Mouse (Mus musculus) forebrain, embryonic 11.5 days (tissue): ENCODE results near the gene Vamp8. TPM values are rescaled to one million over a fixed set of nuclear protein-coding genes. Genes with fewer than 3 reads are reported as not detected.

Experiments
- ATAC-seq: fragments of 200-750 bp; cut with Nextera tagmentation; replicated peaks from 2 replicates; pipeline ENCODE4 v1.8.0; 2017; ENCODE audit warnings: moderate TSS enrichment; ENCODE audit not compliant: low FRiP score
- DNase-seq: peaks from one replicate; pipeline ENCODE4 v3.0.0-alpha.2; 2017; ENCODE audit warnings: low spot score
- H3K27ac ChIP-seq: fragments of 300-500 bp; sonication (generic); 2 replicates; pipeline ENCODE4 v1.5.1; 2014; ENCODE audit warnings: low read depth, low read length
- H3K27me3 ChIP-seq: fragments of 300-500 bp; sonication (generic); 2 replicates; pipeline ENCODE4 v1.6.1; 2014; ENCODE audit warnings: mild to moderate bottlenecking, low read length, mixed read lengths; ENCODE audit not compliant: control insufficient read depth, insufficient read depth
- H3K36me3 ChIP-seq: fragments of 300-500 bp; sonication (generic); 2 replicates; pipeline ENCODE4 v1.6.1; 2014; ENCODE audit warnings: mild to moderate bottlenecking, low read length, moderate library complexity, mixed read lengths; ENCODE audit not compliant: control insufficient read depth, insufficient read depth
- H3K4me1 ChIP-seq: fragments of 300-500 bp; sonication (generic); replicated peaks from 2 replicates; pipeline ENCODE4 v1.6.1; 2014; ENCODE audit warnings: low read length, mixed read lengths; ENCODE audit not compliant: control insufficient read depth, insufficient read depth
- H3K4me2 ChIP-seq: fragments of 300-500 bp; sonication (generic); 2 replicates; pipeline ENCODE4 v1.6.1; 2014; ENCODE audit warnings: low read depth, mild to moderate bottlenecking, low read length, moderate library complexity, mixed read lengths; ENCODE audit not compliant: severe bottlenecking
- H3K4me3 ChIP-seq: fragments of 300-500 bp; sonication (generic); 2 replicates; pipeline ENCODE4 v1.5.1; 2014; ENCODE audit warnings: low read depth, low read length
- H3K9ac ChIP-seq: fragments of 300-500 bp; sonication (generic); 2 replicates; pipeline ENCODE4 v1.6.1; 2014; ENCODE audit warnings: low read length
- H3K9me3 ChIP-seq: fragments of 300-500 bp; sonication (generic); 2 replicates; pipeline ENCODE4 v1.6.1; 2016; ENCODE audit warnings: low read length, mixed read lengths; ENCODE audit not compliant: control insufficient read depth
- WGBS: fragments of 180-500 bp; shearing (Covaris S2); extraction: QIAGEN DNeasy Blood & Tissue Kit; methylation state at CpG from one replicate; pipeline ENCODE4 v1.1.7; 2014; 5-methylcytosine and 5-hydroxymethylcytosine counted together
- polyA plus RNA-seq: library from polyadenylated mRNA; unstranded; fragments of >200 nt; fragmentation: Nextera tagmentation; extraction: Ambion mirVana; gene quantifications from 2 replicates; pipeline ENCODE4 v1.2.1, GENCODE M21; 2014

Gene Vamp8
- polyA plus RNA-seq, 1 experiment from 2014 or later, result 34.1 TPM

DNA sequence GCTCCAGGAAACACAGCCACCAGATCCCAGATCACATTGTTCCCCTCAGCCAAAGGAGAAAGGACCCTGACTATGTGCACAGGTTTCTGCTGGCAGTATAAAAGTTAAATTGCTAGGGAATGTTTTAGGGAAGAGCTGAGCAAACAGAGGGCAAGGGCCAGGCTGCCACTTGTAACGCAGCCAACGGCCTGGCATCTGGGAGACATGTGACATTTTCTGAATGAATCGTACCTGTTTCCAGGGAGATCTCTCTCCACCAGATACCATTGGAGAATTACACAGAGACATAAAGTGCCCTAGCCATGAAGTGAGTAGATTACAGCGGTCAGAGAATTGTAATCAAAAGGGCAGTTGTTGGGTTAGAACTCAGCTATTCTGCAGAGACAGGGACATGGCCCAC lies 17.3 kb downstream of the Vamp8 start:
- ATAC-seq (no peak), DNase-seq (no peak)
- no peak overlapping the region for H3K4me3 ChIP-seq
- no peaks in the 10 kb centered on the region for H3K4me1 ChIP-seq
- no peaks in the 10 kb centered on the region for H3K36me3 ChIP-seq
- no peak overlapping the region for H3K9ac ChIP-seq
- H3K4me2 ChIP-seq, result no peak overlapping the region
- H3K27me3 ChIP-seq, result no peaks in the 10 kb centered on the region
- no peak overlapping the region for H3K27ac ChIP-seq
- WGBS, result 92% methylated on average over 4 of the region's 4 CpGs
- H3K9me3 ChIP-seq, result no peaks in the 10 kb centered on the region

DNA sequence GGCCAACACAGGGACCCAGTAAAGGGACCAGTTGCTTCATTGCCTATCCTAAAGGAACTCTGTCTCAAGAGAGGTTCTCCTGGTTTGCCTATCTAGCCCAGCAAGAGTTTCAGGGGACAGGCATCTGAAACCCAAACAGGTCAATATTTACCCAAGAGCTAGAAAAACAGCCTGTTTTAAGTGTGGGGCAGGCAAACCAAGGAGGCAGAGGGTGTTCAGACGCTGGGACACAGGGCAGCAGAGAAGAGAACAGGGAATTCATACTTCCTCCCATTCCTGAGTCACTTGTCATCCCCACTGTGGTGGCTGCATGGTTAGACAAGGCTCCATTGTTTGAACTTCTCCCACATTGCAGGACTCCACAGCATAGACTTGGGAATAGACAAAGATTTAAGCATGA lies 18.9 kb downstream of the Vamp8 start:
- no peak overlapping the region for H3K4me3 ChIP-seq
- H3K27ac ChIP-seq, result no peak overlapping the region
- DNase-seq (no peak), ATAC-seq (no peak)
- no peaks in the 10 kb centered on the region for H3K4me1 ChIP-seq
- H3K9me3 ChIP-seq, result no peaks in the 10 kb centered on the region
- no peak overlapping the region for H3K4me2 ChIP-seq
- WGBS, result 29% methylated on average over 1 of the region's 1 CpGs
- no peaks in the 10 kb centered on the region for H3K27me3 ChIP-seq
- H3K9ac ChIP-seq, result no peak overlapping the region
- H3K36me3 ChIP-seq, result no peaks in the 10 kb centered on the region

DNA sequence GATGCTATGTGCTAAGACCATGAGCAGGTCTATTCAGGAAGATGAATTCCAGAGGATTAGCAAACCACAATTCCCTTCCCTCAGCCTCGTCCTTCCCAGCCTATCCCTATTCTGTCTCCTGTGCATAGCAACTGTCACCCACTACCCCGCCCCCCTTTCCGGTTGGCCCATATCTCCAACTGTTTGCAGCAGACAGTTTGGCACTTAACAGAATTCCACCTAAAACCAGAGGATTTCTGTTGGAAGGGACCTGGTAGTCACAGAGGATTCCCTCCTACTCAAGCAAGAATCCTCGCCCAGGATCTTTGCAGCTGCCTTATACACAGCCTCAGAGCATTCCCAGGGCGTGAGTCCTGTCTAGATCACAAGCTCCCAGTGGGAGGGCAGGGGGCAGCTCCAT lies 19.4 kb downstream of the Vamp8 start:
- no peak overlapping the region for H3K9ac ChIP-seq
- H3K27ac ChIP-seq, result no peak overlapping the region
- H3K4me2 ChIP-seq, result no peak overlapping the region
- no peak overlapping the region for H3K4me3 ChIP-seq
- no peaks in the 10 kb centered on the region for H3K27me3 ChIP-seq
- H3K4me1 ChIP-seq, result no peaks in the 10 kb centered on the region
- no peaks in the 10 kb centered on the region for H3K36me3 ChIP-seq
- WGBS, result 53% methylated on average over 5 of the region's 5 CpGs
- ATAC-seq, result no peak
- no peak for DNase-seq
- no peaks in the 10 kb centered on the region for H3K9me3 ChIP-seq

DNA sequence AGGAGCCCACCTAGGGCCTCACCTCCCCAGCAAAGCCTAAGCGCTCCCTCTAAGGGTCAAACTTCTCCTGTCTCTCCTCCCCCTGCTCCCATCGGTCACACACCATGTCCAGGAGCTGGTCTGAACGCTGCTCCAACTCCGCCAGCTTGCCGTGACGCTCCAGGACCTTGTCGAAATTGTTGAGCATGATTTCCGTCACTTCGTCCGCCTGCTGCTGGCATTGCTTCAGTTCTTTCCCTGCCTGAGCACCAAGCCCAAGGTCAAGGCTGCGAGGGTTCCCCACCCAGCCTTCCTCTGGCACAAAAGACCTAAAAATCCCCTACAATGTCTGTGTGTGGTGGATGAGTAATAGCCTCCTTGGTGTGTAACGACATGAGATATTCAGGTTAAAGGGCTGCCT lies 20.4 kb downstream of the Vamp8 start:
- Histone ChIP-seq H3K27me3 (no peaks in the 10 kb centered on the region), H3K27ac (no peak overlapping the region), H3K9ac (no peak overlapping the region), H3K9me3 (no peaks in the 10 kb centered on the region), H3K4me2 (no peak overlapping the region), H3K4me3 (no peak overlapping the region), H3K36me3 (no peaks in the 10 kb centered on the region), H3K4me1 (no peaks in the 10 kb centered on the region)
- WGBS, result 85% methylated on average over 12 of the region's 12 CpGs
- DNase-seq, result no peak
- no peak for ATAC-seq

DNA sequence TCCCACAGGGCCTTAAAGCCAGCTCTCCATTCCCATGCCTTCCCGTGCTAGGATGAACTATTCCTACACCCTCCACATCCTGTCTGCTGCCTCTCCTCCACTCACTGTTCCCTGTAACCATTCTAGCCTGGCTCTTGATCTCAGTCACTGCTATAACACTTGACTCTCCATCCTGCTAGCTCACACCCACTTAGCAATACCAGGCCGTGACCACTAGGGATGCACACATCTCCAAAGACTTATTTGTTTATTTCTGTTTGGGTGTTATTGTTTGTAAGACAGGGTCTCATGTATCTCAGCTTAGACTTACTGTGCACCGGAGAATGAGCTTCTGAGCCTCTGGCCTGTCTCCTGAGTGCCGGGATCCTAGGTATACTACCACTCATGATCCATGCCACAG lies 20.9 kb downstream of the Vamp8 start:
- no peaks in the 10 kb centered on the region for H3K36me3 ChIP-seq
- no peaks in the 10 kb centered on the region for H3K9me3 ChIP-seq
- ATAC-seq (no peak), DNase-seq (no peak)
- H3K4me1 ChIP-seq, result no peaks in the 10 kb centered on the region
- H3K9ac ChIP-seq, result no peak overlapping the region
- no peak overlapping the region for H3K4me2 ChIP-seq
- 83% methylated on average over 4 of the region's 4 CpGs for WGBS
- H3K4me3 ChIP-seq, result no peak overlapping the region
- H3K27ac ChIP-seq, result no peak overlapping the region
- no peaks in the 10 kb centered on the region for H3K27me3 ChIP-seq

DNA sequence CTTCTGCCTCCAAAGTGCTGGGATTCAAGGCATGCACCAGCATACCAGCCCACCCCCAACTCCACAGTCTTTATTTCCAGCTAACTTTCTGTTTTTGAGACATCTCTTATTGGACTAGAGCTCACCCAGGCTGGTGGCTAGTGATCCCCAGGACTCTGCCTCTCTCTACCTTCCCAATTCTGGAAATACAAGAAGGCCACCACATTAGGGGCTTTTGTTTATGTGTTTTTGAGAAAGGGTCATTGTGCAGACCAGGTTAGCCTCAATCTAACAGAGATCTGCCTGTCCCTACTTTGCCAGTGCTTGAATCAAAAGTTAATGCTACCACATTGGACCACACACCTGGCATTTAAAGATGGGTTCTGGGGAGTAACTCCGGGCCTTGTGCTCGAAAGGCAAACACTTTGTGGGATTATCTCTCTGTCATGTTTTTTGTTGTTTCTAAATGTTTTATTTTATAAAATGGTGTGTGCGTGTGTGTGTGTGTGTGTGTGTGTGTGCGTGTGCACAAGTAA lies 23.0 kb downstream of the Vamp8 start:
- H3K9ac ChIP-seq, result no peak overlapping the region
- H3K27ac ChIP-seq, result no peak overlapping the region
- peaks cover 5% of the 10 kb centered on the region; the same call in 1 of the 2 replicates for H3K4me1 ChIP-seq
- no peaks in the 10 kb centered on the region for H3K27me3 ChIP-seq
- H3K4me2 ChIP-seq, result no peak overlapping the region
- H3K4me3 ChIP-seq, result no peak overlapping the region
- H3K9me3 ChIP-seq, result no peaks in the 10 kb centered on the region
- no peak for DNase-seq
- ATAC-seq, result no peak
- H3K36me3 ChIP-seq, result no peaks in the 10 kb centered on the region
- 74% methylated on average over 4 of the region's 4 CpGs for WGBS

DNA sequence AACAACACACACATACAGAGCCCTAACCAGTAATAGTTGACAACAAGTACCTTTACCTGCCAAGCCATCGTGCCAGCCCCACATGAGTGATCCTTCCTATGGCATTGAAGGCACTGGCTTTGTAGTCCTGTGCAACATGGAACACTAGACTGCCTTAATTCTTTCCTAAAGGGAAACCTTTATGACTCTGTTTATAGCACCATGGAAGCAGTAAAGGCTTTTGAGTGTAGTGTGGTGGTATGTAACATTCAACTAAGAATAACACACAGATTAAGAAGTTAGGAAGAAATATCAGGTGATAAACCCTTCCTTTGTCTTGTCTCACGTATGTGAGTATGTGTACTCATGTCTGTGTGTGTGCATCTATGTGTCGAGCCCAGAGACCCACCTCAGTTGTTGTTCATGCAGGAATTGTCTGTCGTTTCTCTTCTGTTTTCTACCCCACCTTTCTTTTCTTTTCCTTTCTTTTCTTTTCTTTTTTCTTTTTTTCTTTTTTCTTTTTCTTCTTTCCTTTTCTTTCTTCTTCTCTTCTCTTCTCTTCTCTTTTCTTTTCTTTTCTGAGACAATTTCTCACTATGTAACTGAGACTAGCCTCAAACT lies 23.6 kb downstream of the Vamp8 start, which contains the start of gene Rnf181:
TSS of gene Rnf181 (minus strand) at position 113 of the 600 bp plus-strand sequence.
- H3K4me2 ChIP-seq, result no peak within 1 kb of the TSS
- no peak within 1 kb of the TSS for H3K9ac ChIP-seq
- 80% methylated on average over 4 of the region's 4 CpGs for WGBS
- H3K27ac ChIP-seq, result no peak within 1 kb of the TSS
- DNase-seq (no peak), ATAC-seq (no peak)
- H3K36me3 ChIP-seq, result no peaks in the 10 kb centered on the region
- no peak within 1 kb of the TSS for H3K4me3 ChIP-seq
- no peaks in the 10 kb centered on the region for H3K9me3 ChIP-seq
- H3K27me3 ChIP-seq, result no peaks in the 10 kb centered on the region
- peaks cover 5% of the 10 kb centered on the region; the same call in 1 of the 2 replicates for H3K4me1 ChIP-seq

DNA sequence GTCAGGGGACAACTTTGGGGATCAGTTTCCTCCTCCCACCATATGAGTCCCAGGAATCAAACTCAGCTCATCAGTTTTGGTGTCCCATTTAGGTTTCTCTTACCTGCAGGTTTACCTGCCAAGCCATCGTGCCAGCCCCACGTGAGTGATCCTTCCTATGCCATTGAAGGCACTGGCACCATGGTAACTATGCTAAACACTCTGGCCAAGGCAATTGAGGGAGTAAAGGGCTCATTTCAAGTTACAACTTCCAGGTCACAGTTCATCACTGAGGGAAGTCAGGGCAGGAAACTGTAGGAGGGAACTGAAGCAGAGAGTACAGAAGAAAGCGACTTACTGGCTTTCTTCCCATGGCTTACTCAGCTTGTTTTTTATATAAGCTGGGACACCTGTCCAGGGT lies 24.2 kb downstream of the Vamp8 start:
- Histone ChIP-seq H3K4me1 (peaks cover 5% of the 10 kb centered on the region; the same call in 1 of the 2 replicates), H3K27ac (no peak overlapping the region), H3K4me2 (no peak overlapping the region), H3K9ac (no peak overlapping the region), H3K27me3 (no peaks in the 10 kb centered on the region), H3K36me3 (no peaks in the 10 kb centered on the region), H3K9me3 (no peaks in the 10 kb centered on the region), H3K4me3 (no peak overlapping the region)
- 66% methylated on average over 3 of the region's 3 CpGs for WGBS
- ATAC-seq (no peak), DNase-seq (no peak)

DNA sequence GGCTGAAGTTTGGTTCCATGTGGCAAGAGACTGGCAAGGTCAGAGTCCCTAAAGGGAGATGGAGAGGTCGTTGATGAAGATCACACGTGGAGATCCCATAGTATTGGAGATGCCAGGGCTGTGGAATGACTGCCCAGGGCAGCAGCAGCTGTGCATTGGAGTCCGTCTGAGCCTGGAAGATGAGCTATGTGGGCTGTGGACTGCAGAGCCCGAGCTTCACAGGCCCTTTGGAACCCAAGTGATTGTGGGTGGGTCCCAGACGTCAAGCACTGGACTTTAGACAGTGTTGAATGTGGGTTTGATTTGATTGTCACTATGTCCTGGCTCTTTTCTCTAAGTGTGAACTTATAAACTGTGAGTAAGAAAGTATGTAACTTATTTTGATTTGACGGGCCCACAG lies 25.5 kb downstream of the Vamp8 start:
- no peaks in the 10 kb centered on the region for H3K9me3 ChIP-seq
- no peak overlapping the region for H3K4me2 ChIP-seq
- no peak overlapping the region for H3K4me3 ChIP-seq
- WGBS, result 70% methylated on average over 6 of the region's 6 CpGs
- peaks cover 5% of the 10 kb centered on the region; the same call in 1 of the 2 replicates for H3K4me1 ChIP-seq
- no peak overlapping the region for H3K27ac ChIP-seq
- DNase-seq (no peak), ATAC-seq (no peak)
- H3K9ac ChIP-seq, result no peak overlapping the region
- no peaks in the 10 kb centered on the region for H3K27me3 ChIP-seq
- no peaks in the 10 kb centered on the region for H3K36me3 ChIP-seq
